Mouse (Mus musculus): ENCODE results near the gene Itprip.

- TF ChIP-seq ZNF384 (IDR thresholded peaks at IDR 0.05; ENCODE audit: low read depth, low read length): no peak
- no peak for TF ChIP-seq MAFK (IDR thresholded peaks at IDR 0.05; ENCODE audit: insufficient read depth, low read depth, low read length)
Measured at GRCm38 (mm10) chr19:47898472-47899079, 20.5 kb downstream of the Itprip start.
